Mouse (Mus musculus) midbrain, embryonic 13.5 days (tissue): Measurements from ENCODE around the gene Cdc16. TPM values are rescaled to one million over a fixed set of nuclear protein-coding genes. Genes with fewer than 3 reads are reported as not detected.
"Not testable (repeated sequence)": the region's sequence is repeated elsewhere in the genome, so short reads cannot be mapped to it uniquely, and the experiment has no call there.

Experiments
- ATAC-seq: fragments of 200-750 bp; cut with Nextera tagmentation; 2 replicates; pipeline ENCODE4 v1.8.0; 2017; ENCODE audit warnings: mild to moderate bottlenecking, moderate TSS enrichment, moderate library complexity
- H3K27ac ChIP-seq: fragments of 300-500 bp; sonication (generic); 2 replicates; pipeline ENCODE4 v1.5.1; 2015; ENCODE audit warnings: inconsistent platforms, mild to moderate bottlenecking, moderate library complexity
- H3K27me3 ChIP-seq: fragments of 300-500 bp; sonication (generic); 2 replicates; pipeline ENCODE4 v1.6.1; 2015; ENCODE audit warnings: mild to moderate bottlenecking, inconsistent platforms
- H3K36me3 ChIP-seq: fragments of 300-500 bp; sonication (generic); 2 replicates; pipeline ENCODE4 v1.6.1; 2015; ENCODE audit warnings: mild to moderate bottlenecking, inconsistent platforms
- H3K4me1 ChIP-seq: fragments of 300-500 bp; sonication (generic); replicated peaks from 2 replicates; pipeline ENCODE4 v1.6.1; 2015; ENCODE audit warnings: inconsistent platforms
- H3K4me2 ChIP-seq: fragments of 300-500 bp; sonication (generic); replicated peaks from 2 replicates; pipeline ENCODE4 v1.6.1; 2015; ENCODE audit warnings: moderate library complexity, mild to moderate bottlenecking, inconsistent platforms
- H3K4me3 ChIP-seq: fragments of 300-500 bp; sonication (generic); replicated peaks from 2 replicates; pipeline ENCODE4 v1.5.1; 2015; ENCODE audit warnings: mild to moderate bottlenecking, inconsistent platforms
- H3K9ac ChIP-seq: fragments of 300-500 bp; sonication (generic); replicated peaks from 2 replicates; pipeline ENCODE4 v1.6.1; 2015; ENCODE audit warnings: mild to moderate bottlenecking, inconsistent platforms
- H3K9me3 ChIP-seq: fragments of 300-500 bp; sonication (generic); 2 replicates; pipeline ENCODE4 v1.6.1; 2016; ENCODE audit warnings: mild to moderate bottlenecking, inconsistent platforms
- WGBS: fragments of 180-500 bp; shearing (Covaris S2); methylation state at CpG from one replicate; pipeline ENCODE4 v1.1.7; 2015; 5-methylcytosine and 5-hydroxymethylcytosine counted together
- polyA plus RNA-seq: library from polyadenylated mRNA; unstranded; fragments of >200 nt; fragmentation: Nextera tagmentation; extraction: Ambion mirVana; gene quantifications from 2 replicates; pipeline ENCODE4 v1.2.1, GENCODE M21; 2015

The Cdc16 gene
- polyA plus RNA-seq: 193 and 199 TPM in 2 replicates

- 9% methylated on average over 39 of the region's 40 CpGs for WGBS
Observed at GRCm38 (mm10) chr8:13756982-13757804, at the start of gene Cdc16. Cdc16 (plus strand) TSS chr8:13757676.

GRCm38 (mm10) chr8:13708514-13708913 lies 49.0 kb upstream of the Cdc16 start:
- H3K4me1 ChIP-seq: peaks cover 12% of the 10 kb centered on the region
- no peak overlapping the region for H3K4me3 ChIP-seq
- no peak overlapping the region for H3K4me2 ChIP-seq
- H3K9ac ChIP-seq: no peak overlapping the region
- no peaks in the 10 kb centered on the region for H3K36me3 ChIP-seq
- H3K27ac ChIP-seq: no peak overlapping the region
- WGBS: 92% methylated on average over 5 of the region's 5 CpGs
- no peak for ATAC-seq
- no peaks in the 10 kb centered on the region for H3K27me3 ChIP-seq
- no peaks in the 10 kb centered on the region for H3K9me3 ChIP-seq

More at GRCm38 (mm10) chr8:13756982-13757804, at the start of gene Cdc16:
- peaks cover 3% of the 10 kb centered on the region; the same call in 1 of the 2 replicates for H3K9me3 ChIP-seq
- peak within 1 kb of the TSS; percentile 99 for H3K4me3 ChIP-seq
- H3K27ac ChIP-seq: peak within 1 kb of the TSS; percentile 80
- peak within 1 kb of the TSS; percentile 96 for H3K9ac ChIP-seq
- peaks cover 10% of the 10 kb centered on the region for H3K36me3 ChIP-seq
- peak within 1 kb of the TSS; percentile 82 for H3K4me2 ChIP-seq
- no peaks in the 10 kb centered on the region for H3K27me3 ChIP-seq
- H3K4me1 ChIP-seq: peaks cover 25% of the 10 kb centered on the region
- peak; percentile 98 for ATAC-seq

GRCm38 (mm10) chr8:13718980-13719379 lies 38.5 kb upstream of the Cdc16 start:
- Histone ChIP-seq H3K4me3 (no peak overlapping the region), H3K9ac (no peak overlapping the region), H3K36me3 (no peaks in the 10 kb centered on the region), H3K9me3 (no peaks in the 10 kb centered on the region), H3K27me3 (no peaks in the 10 kb centered on the region), H3K4me2 (no peak overlapping the region), H3K27ac (no peak overlapping the region), H3K4me1 (no peaks in the 10 kb centered on the region)
- WGBS: 91% methylated on average over 8 of the region's 8 CpGs
- ATAC-seq: no peak

GRCm38 (mm10) chr8:13725722-13726121 lies 31.8 kb upstream of the Cdc16 start:
- Histone ChIP-seq H3K4me3 (no peak overlapping the region), H3K36me3 (no peaks in the 10 kb centered on the region), H3K4me1 (no peaks in the 10 kb centered on the region), H3K9ac (no peak overlapping the region), H3K4me2 (no peak overlapping the region), H3K9me3 (no peaks in the 10 kb centered on the region), H3K27me3 (no peaks in the 10 kb centered on the region), H3K27ac (no peak overlapping the region)
- ATAC-seq: no peak

GRCm38 (mm10) chr8:13727469-13728094 lies 29.9 kb upstream of the Cdc16 start:
- WGBS: 65% methylated on average over 10 of the region's 10 CpGs
- no peak for ATAC-seq

GRCm38 (mm10) chr8:13740323-13740770 lies 17.1 kb upstream of the Cdc16 start:
- no peak overlapping the region for H3K27ac ChIP-seq
- WGBS: 77% methylated on average over 6 of the region's 6 CpGs
- H3K4me2 ChIP-seq: no peak overlapping the region

More at GRCm38 (mm10) chr8:13727469-13728094, 29.9 kb upstream of the Cdc16 start:
- Histone ChIP-seq H3K27me3 (no peaks in the 10 kb centered on the region), H3K4me2 (no peak overlapping the region), H3K9ac (no peak overlapping the region), H3K4me3 (no peak overlapping the region), H3K36me3 (no peaks in the 10 kb centered on the region), H3K27ac (no peak overlapping the region), H3K4me1 (no peaks in the 10 kb centered on the region), H3K9me3 (no peaks in the 10 kb centered on the region)

GRCm38 (mm10) chr8:13740817-13741613 lies 16.5 kb upstream of the Cdc16 start:
- ATAC-seq: no peak
- 85% methylated on average over 7 of the region's 7 CpGs for WGBS

More at GRCm38 (mm10) chr8:13740323-13740770, 17.1 kb upstream of the Cdc16 start:
- Histone ChIP-seq H3K36me3 (no peaks in the 10 kb centered on the region), H3K27me3 (no peaks in the 10 kb centered on the region), H3K9ac (no peak overlapping the region), H3K9me3 (no peaks in the 10 kb centered on the region), H3K4me3 (no peak overlapping the region), H3K4me1 (no peaks in the 10 kb centered on the region)
- ATAC-seq: no peak

GRCm38 (mm10) chr8:13746212-13746611 lies 11.3 kb upstream of the Cdc16 start:
- H3K9me3 ChIP-seq, H3K27ac ChIP-seq, H3K27me3 ChIP-seq, H3K36me3 ChIP-seq, H3K4me1 ChIP-seq, ATAC-seq, H3K9ac ChIP-seq, H3K4me2 ChIP-seq, H3K4me3 ChIP-seq: not testable (repeated sequence)
- whole genome bisulfite sequencing: 92% methylated on average over 6 of the region's 6 CpGs

More at GRCm38 (mm10) chr8:13740817-13741613, 16.5 kb upstream of the Cdc16 start:
- Histone ChIP-seq H3K4me1 (no peaks in the 10 kb centered on the region), H3K4me3 (no peak overlapping the region), H3K27me3 (no peaks in the 10 kb centered on the region), H3K27ac (no peak overlapping the region), H3K36me3 (no peaks in the 10 kb centered on the region), H3K9me3 (no peaks in the 10 kb centered on the region), H3K9ac (no peak overlapping the region), H3K4me2 (no peak overlapping the region)

- H3K27me3 ChIP-seq: no peaks in the 10 kb centered on the region
- 48% methylated on average over 3 of the region's 3 CpGs for WGBS
- H3K9ac ChIP-seq: no peak overlapping the region
- no peaks in the 10 kb centered on the region for H3K36me3 ChIP-seq
- H3K4me3 ChIP-seq: no peak overlapping the region
- no peak overlapping the region for H3K4me2 ChIP-seq
- no peaks in the 10 kb centered on the region for H3K9me3 ChIP-seq
- no peaks in the 10 kb centered on the region for H3K4me1 ChIP-seq
- ATAC-seq: no peak
- no peak overlapping the region for H3K27ac ChIP-seq
Observed at GRCm38 (mm10) chr8:13747626-13748025, 9.8 kb upstream of the Cdc16 start.

- no peaks in the 10 kb centered on the region for H3K27me3 ChIP-seq
- no peak overlapping the region for H3K4me2 ChIP-seq
- H3K36me3 ChIP-seq: no peaks in the 10 kb centered on the region
- no peak overlapping the region for H3K4me3 ChIP-seq
- 24% methylated on average over 2 of the region's 2 CpGs for WGBS
- ATAC-seq: no peak
- no peak overlapping the region for H3K27ac ChIP-seq
- peaks cover 3% of the 10 kb centered on the region; the same call in 1 of the 2 replicates for H3K9me3 ChIP-seq
- H3K4me1 ChIP-seq: peaks cover 14% of the 10 kb centered on the region
- H3K9ac ChIP-seq: no peak overlapping the region
Observed at GRCm38 (mm10) chr8:13753680-13754079, 3.8 kb upstream of the Cdc16 start.

GRCm38 (mm10) chr8:13756480-13756879 lies 996 bp upstream of the Cdc16 start:
- 69% methylated on average over 7 of the region's 7 CpGs for WGBS
- Histone ChIP-seq H3K27me3 (no peaks in the 10 kb centered on the region), H3K4me1 (peaks cover 25% of the 10 kb centered on the region), H3K36me3 (peaks cover 6% of the 10 kb centered on the region), H3K4me3 (no peak overlapping the region), H3K9ac (no peak overlapping the region), H3K4me2 (no peak overlapping the region), H3K27ac (no peak overlapping the region), H3K9me3 (peaks cover 3% of the 10 kb centered on the region; the same call in 1 of the 2 replicates)
- ATAC-seq: no peak
